Mouse (Mus musculus) midbrain, embryonic 11.5 days (tissue): ENCODE results near the gene Gm47289. TPM values are rescaled to one million over a fixed set of nuclear protein-coding genes. Genes with fewer than 3 reads are reported as not detected.
A peak's percentile ranks its signal among the peaks of the same experiment; 100 is the strongest.

Experiments used
- ATAC-seq: fragments of 200-750 bp; cut with Nextera tagmentation; 2 replicates; pipeline ENCODE4 v1.8.0; 2017; ENCODE audit warnings: moderate TSS enrichment, moderate library complexity; ENCODE audit not compliant: low FRiP score
- DNase-seq: peaks from one replicate; pipeline ENCODE4 v3.0.0; 2015; ENCODE audit warnings: low spot score; ENCODE audit errors: missing footprints
- H3K27ac ChIP-seq: fragments of 300-500 bp; sonication (generic); 2 replicates; pipeline ENCODE4 v1.5.1; 2014; ENCODE audit warnings: low read depth, low read length
- H3K27me3 ChIP-seq: fragments of 300-500 bp; sonication (generic); 2 replicates; pipeline ENCODE4 v1.6.1; 2014; ENCODE audit warnings: mild to moderate bottlenecking, low read length, moderate library complexity, mixed read lengths; ENCODE audit not compliant: control insufficient read depth, insufficient read depth
- H3K36me3 ChIP-seq: fragments of 300-500 bp; sonication (generic); 2 replicates; pipeline ENCODE4 v1.6.1; 2014; ENCODE audit warnings: mild to moderate bottlenecking, low read length, moderate library complexity, mixed read lengths; ENCODE audit not compliant: control insufficient read depth, insufficient read depth
- H3K4me1 ChIP-seq: fragments of 300-500 bp; sonication (generic); 2 replicates; pipeline ENCODE4 v1.6.1; 2014; ENCODE audit warnings: low read length; ENCODE audit not compliant: control insufficient read depth, insufficient read depth
- H3K4me2 ChIP-seq: fragments of 300-500 bp; sonication (generic); 2 replicates; pipeline ENCODE4 v1.6.1; 2014; ENCODE audit warnings: mild to moderate bottlenecking, moderate library complexity
- H3K4me3 ChIP-seq: fragments of 300-500 bp; sonication (generic); 2 replicates; pipeline ENCODE4 v1.5.1; 2014; ENCODE audit warnings: low read depth, low read length
- H3K9ac ChIP-seq: fragments of 300-500 bp; sonication (generic); 2 replicates; pipeline ENCODE4 v1.6.1; 2014; ENCODE audit warnings: low read length
- H3K9me3 ChIP-seq: fragments of 300-500 bp; sonication (generic); 2 replicates; pipeline ENCODE4 v1.6.1; 2016; ENCODE audit warnings: low read length; ENCODE audit not compliant: control insufficient read depth
- WGBS: fragments of 180-500 bp; shearing (Covaris S2); extraction: QIAGEN DNeasy Blood & Tissue Kit; methylation state at CpG from one replicate; pipeline ENCODE4 v1.1.7; 2014; 5-methylcytosine and 5-hydroxymethylcytosine counted together
- polyA plus RNA-seq: library from polyadenylated mRNA; unstranded; fragments of >200 nt; fragmentation: Nextera tagmentation; extraction: Ambion mirVana; gene quantifications from 2 replicates; pipeline ENCODE4 v1.2.1, GENCODE M21; 2014

The Gm47289 gene
- polyA plus RNA-seq, 1 experiment from 2014 or later: not detected

DNA sequence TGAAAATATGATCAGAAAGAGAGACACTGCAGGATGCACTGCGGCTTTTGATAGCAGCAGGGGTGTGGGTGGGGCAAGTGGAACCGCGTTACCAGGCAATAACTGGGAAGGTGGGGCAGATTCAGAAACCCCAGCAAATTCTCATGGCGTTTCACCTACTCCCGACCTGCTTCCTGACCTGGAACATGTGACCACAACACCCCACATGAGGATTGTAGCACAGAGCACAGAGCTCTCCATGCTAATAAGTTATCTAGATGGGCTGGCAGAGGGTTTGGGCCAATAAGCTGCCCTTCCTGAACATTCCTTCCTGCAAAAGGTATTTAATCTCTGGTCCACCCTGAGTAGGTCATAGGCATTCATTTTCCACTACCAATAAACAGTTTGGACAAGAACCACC, 28.3 kb upstream of the Gm47289 start:
- Histone ChIP-seq H3K27me3 (no peaks in the 10 kb centered on the region), H3K9ac (no peak overlapping the region), H3K27ac (no peak overlapping the region), H3K4me3 (no peak overlapping the region), H3K9me3 (no peaks in the 10 kb centered on the region), H3K36me3 (no peaks in the 10 kb centered on the region), H3K4me1 (no peaks in the 10 kb centered on the region), H3K4me2 (no peak overlapping the region)
- WGBS: 76% methylated on average over 5 of the region's 5 CpGs
- ATAC-seq (no peak), DNase-seq (peak; percentile 2)

DNA sequence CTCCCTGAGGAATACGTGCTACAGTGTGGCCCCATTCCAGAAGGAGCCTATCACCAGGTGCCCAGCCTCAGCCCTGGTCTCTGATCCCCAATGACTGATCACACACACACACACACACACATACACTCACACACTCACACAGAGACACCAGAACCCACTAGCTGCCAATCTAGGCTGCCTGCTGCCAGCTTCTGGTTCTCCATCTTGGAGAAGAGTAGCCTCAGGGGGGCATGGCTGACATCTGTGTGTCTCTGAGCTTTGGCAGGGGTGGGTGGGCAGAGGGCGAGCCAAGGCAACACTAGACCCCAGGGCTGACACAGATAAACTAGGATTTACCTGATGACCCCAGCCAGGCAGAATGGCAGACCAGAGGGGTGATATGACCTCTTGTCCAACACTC, 20.1 kb upstream of the Gm47289 start:
- DNase-seq (no peak), ATAC-seq (no peak)
- Histone ChIP-seq H3K4me2 (no peak overlapping the region), H3K4me1 (no peaks in the 10 kb centered on the region), H3K27ac (no peak overlapping the region), H3K4me3 (no peak overlapping the region), H3K36me3 (no peaks in the 10 kb centered on the region), H3K9ac (no peak overlapping the region), H3K9me3 (no peaks in the 10 kb centered on the region), H3K27me3 (no peaks in the 10 kb centered on the region)
- WGBS: 85% methylated on average over 2 of the region's 2 CpGs

- no peaks in the 10 kb centered on the region for H3K36me3 ChIP-seq
- no peak overlapping the region for H3K9ac ChIP-seq
- no peak overlapping the region for H3K4me2 ChIP-seq
- DNase-seq (peak; percentile 44), ATAC-seq (no peak)
- no peak overlapping the region for H3K27ac ChIP-seq
- H3K4me1 ChIP-seq: no peaks in the 10 kb centered on the region
- H3K4me3 ChIP-seq: no peak overlapping the region
- WGBS: 88% methylated on average over 5 of the region's 5 CpGs
- no peaks in the 10 kb centered on the region for H3K27me3 ChIP-seq
- no peaks in the 10 kb centered on the region for H3K9me3 ChIP-seq
These were observed 16.9 kb upstream of the Gm47289 start for GRCm38 (mm10) chr9:119142066-119142465.

GRCm38 (mm10) chr9:119143372-119143771, 15.6 kb upstream of the Gm47289 start:
- Histone ChIP-seq H3K4me3 (no peak overlapping the region), H3K4me2 (no peak overlapping the region), H3K9ac (no peak overlapping the region), H3K9me3 (no peaks in the 10 kb centered on the region), H3K27ac (no peak overlapping the region), H3K27me3 (no peaks in the 10 kb centered on the region), H3K36me3 (no peaks in the 10 kb centered on the region), H3K4me1 (no peaks in the 10 kb centered on the region)
- DNase-seq (peak; percentile 26), ATAC-seq (no peak)
- WGBS: 79% methylated on average over 9 of the region's 9 CpGs

DNA sequence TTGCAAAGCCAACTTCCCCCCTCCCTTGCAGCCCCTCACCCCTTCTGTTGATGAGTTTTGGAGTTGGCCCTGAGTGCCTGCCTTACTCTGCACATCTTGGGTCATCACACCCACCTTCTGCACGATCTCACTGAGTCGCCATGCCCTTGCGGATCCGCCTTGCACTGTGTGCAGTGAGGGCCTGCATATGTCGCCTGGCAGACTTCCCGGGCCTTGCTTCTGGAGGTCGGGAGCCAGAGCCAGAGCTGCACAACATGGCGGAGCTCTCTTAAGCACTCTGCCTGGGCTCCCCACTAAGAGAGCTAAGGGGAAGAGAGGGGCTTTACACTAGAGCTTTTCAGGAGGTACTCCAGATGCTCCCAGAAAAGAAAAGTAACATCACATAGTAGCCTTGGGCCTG, 14.3 kb upstream of the Gm47289 start:
- H3K4me3 ChIP-seq: no peak overlapping the region
- H3K27ac ChIP-seq: no peak overlapping the region
- 86% methylated on average over 8 of the region's 8 CpGs for WGBS
- no peaks in the 10 kb centered on the region for H3K36me3 ChIP-seq
- DNase-seq (no peak), ATAC-seq (no peak)
- no peaks in the 10 kb centered on the region for H3K27me3 ChIP-seq
- no peak overlapping the region for H3K9ac ChIP-seq
- no peaks in the 10 kb centered on the region for H3K9me3 ChIP-seq
- H3K4me1 ChIP-seq: no peaks in the 10 kb centered on the region
- H3K4me2 ChIP-seq: no peak overlapping the region

DNA sequence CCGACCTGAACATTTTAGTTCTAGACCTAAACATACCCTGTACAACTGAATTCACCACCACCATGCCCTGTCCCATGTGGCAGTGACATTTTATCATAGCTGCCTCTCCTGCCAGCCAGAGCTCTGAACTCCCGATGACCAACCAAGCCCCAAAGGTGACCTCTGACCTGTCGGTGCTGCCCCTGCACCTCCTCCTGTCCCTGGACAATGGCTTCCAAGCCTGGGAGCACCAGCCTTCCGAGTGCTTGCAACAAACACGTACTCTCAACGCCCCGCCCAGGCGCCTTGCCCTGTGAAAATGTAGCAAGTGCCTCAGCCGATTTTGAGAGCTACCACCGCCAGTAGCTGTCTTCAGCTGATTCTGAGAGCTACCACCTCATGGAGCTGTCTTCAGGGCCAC, 13.8 kb upstream of the Gm47289 start:
- WGBS: 53% methylated on average over 10 of the region's 10 CpGs
- Histone ChIP-seq H3K4me2 (no peak overlapping the region), H3K9me3 (no peaks in the 10 kb centered on the region), H3K9ac (no peak overlapping the region), H3K4me3 (no peak overlapping the region), H3K27ac (no peak overlapping the region), H3K36me3 (no peaks in the 10 kb centered on the region), H3K27me3 (no peaks in the 10 kb centered on the region), H3K4me1 (no peaks in the 10 kb centered on the region)
- ATAC-seq: no peak
- no peak for DNase-seq

GRCm38 (mm10) chr9:119145638-119146037, 13.3 kb upstream of the Gm47289 start:
- no peak overlapping the region for H3K4me2 ChIP-seq
- no peak for ATAC-seq
- no peak overlapping the region for H3K4me3 ChIP-seq
- H3K4me1 ChIP-seq: no peaks in the 10 kb centered on the region
- H3K27me3 ChIP-seq: no peaks in the 10 kb centered on the region
- H3K9ac ChIP-seq: no peak overlapping the region
- H3K27ac ChIP-seq: no peak overlapping the region
- no peaks in the 10 kb centered on the region for H3K36me3 ChIP-seq
- 64% methylated on average over 6 of the region's 6 CpGs for WGBS
- DNase-seq: peak; percentile 57
- H3K9me3 ChIP-seq: no peaks in the 10 kb centered on the region

GRCm38 (mm10) chr9:119146098-119146770, 12.7 kb upstream of the Gm47289 start:
- no peak for ATAC-seq
- H3K36me3 ChIP-seq: no peaks in the 10 kb centered on the region
- peak; percentile 14 for DNase-seq
- H3K4me1 ChIP-seq: no peaks in the 10 kb centered on the region
- WGBS: 85% methylated on average over 13 of the region's 13 CpGs
- no peak overlapping the region for H3K4me2 ChIP-seq
- H3K27ac ChIP-seq: no peak overlapping the region
- H3K4me3 ChIP-seq: no peak overlapping the region
- H3K9ac ChIP-seq: no peak overlapping the region
- H3K27me3 ChIP-seq: no peaks in the 10 kb centered on the region
- no peaks in the 10 kb centered on the region for H3K9me3 ChIP-seq

- H3K9me3 ChIP-seq: no peaks in the 10 kb centered on the region
- H3K36me3 ChIP-seq: no peaks in the 10 kb centered on the region
- no peak for ATAC-seq
- WGBS: 25% methylated on average over 5 of the region's 5 CpGs
- H3K27ac ChIP-seq: no peak overlapping the region
- H3K27me3 ChIP-seq: no peaks in the 10 kb centered on the region
- no peak overlapping the region for H3K4me3 ChIP-seq
- no peak overlapping the region for H3K9ac ChIP-seq
- H3K4me2 ChIP-seq: no peak overlapping the region
- peak; percentile 87 for DNase-seq
- no peaks in the 10 kb centered on the region for H3K4me1 ChIP-seq
These were observed 9.4 kb upstream of the Gm47289 start for GRCm38 (mm10) chr9:119149601-119150000.
